Comparison of ENCODE assay signal across 3 mouse cellular contexts in the genomic region with DNA sequence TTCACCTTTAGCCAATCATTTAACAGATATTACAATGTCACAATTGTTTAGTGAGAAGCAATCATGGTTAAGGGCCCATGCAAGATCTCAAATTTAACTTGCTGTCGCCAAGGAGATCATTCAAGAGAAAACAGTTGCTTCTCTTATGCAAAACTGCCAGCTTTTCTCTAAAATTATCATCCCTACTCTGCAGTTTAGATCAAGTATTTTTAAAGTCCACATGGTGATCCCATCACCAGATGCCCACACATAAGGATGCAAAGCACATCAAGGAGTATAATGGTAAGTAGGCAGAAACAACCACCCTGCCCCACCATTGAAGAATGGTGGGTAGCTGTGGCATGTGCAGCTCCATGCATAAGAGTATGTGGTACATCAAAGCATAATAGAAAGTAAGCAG.
"Had no signal": no experiment of that assay in that cellular context is flagged by ENCODE, and none has a peak within 500 bp of the region (broad histone marks: within the 10 kb centered on the region; RNA-seq: fewer than 3 reads in every experiment).

No protein-coding gene starts in this region.

- H3K4me3 ChIP-seq: limb, embryonic 10.5 days; liver, embryonic 15.5 days; midbrain, embryonic 13.5 days had no signal

- H3K27ac ChIP-seq: limb, embryonic 10.5 days; liver, embryonic 15.5 days; midbrain, embryonic 13.5 days had no signal
